Mouse (Mus musculus) embryonic facial prominence, embryonic 14.5 days (tissue): ENCODE measurements around the gene Rp9. TPM values are rescaled to one million over a fixed set of nuclear protein-coding genes. Genes with fewer than 3 reads are reported as not detected.
"Not testable (repeated sequence)": the region's sequence is repeated elsewhere in the genome, so short reads cannot be mapped to it uniquely, and the experiment has no call there.

Experiments used
- ATAC-seq: fragments of 200-750 bp; cut with Nextera tagmentation; 2 replicates; pipeline ENCODE4 v1.8.0; 2017; ENCODE audit warnings: low read depth, moderate number of reproducible peaks, moderate TSS enrichment
- DNase-seq: peaks from one replicate; pipeline ENCODE4 v3.0.0-alpha.2; 2015; ENCODE audit warnings: low spot score
- H3K27ac ChIP-seq: fragments of 300-500 bp; sonication (generic); replicated peaks from 2 replicates; pipeline ENCODE4 v1.5.1; 2014; ENCODE audit warnings: low read depth, mild to moderate bottlenecking, low read length, moderate library complexity
- H3K27me3 ChIP-seq: fragments of 300-500 bp; sonication (generic); replicated peaks from 2 replicates; pipeline ENCODE4 v1.6.1; 2014; ENCODE audit warnings: low read length; ENCODE audit not compliant: control insufficient read depth, insufficient read depth
- H3K36me3 ChIP-seq: fragments of 300-500 bp; sonication (generic); 2 replicates; pipeline ENCODE4 v1.6.1; 2014; ENCODE audit warnings: low read length, mixed read lengths; ENCODE audit not compliant: control insufficient read depth, insufficient read depth
- H3K4me1 ChIP-seq: fragments of 300-500 bp; sonication (generic); 2 replicates; pipeline ENCODE4 v1.6.1; 2014; ENCODE audit warnings: antibody characterized with exemption, low read length; ENCODE audit not compliant: control insufficient read depth, insufficient read depth
- H3K4me2 ChIP-seq: fragments of 300-500 bp; sonication (generic); 2 replicates; pipeline ENCODE4 v1.6.1; 2014; ENCODE audit warnings: low read depth, mild to moderate bottlenecking, low read length, moderate library complexity, mixed read lengths
- H3K4me3 ChIP-seq: fragments of 300-500 bp; sonication (generic); 2 replicates; pipeline ENCODE4 v1.5.1; 2014; ENCODE audit warnings: low read depth, mild to moderate bottlenecking, low read length
- H3K9ac ChIP-seq: fragments of 300-500 bp; sonication (generic); 2 replicates; pipeline ENCODE4 v1.6.1; 2014; ENCODE audit warnings: low read depth, mild to moderate bottlenecking, low read length, moderate library complexity, mixed read lengths
- H3K9me3 ChIP-seq: fragments of 300-500 bp; sonication (generic); 2 replicates; pipeline ENCODE4 v1.6.1; 2016; ENCODE audit warnings: low read length; ENCODE audit not compliant: control insufficient read depth
- WGBS: fragments of 180-500 bp; shearing (Covaris S2); extraction: QIAGEN DNeasy Blood & Tissue Kit; methylation state at CpG from one replicate; pipeline ENCODE4 v1.1.7; 2014; 5-methylcytosine and 5-hydroxymethylcytosine counted together
- polyA plus RNA-seq: library from polyadenylated mRNA; unstranded; fragments of >200 nt; fragmentation: Nextera tagmentation; extraction: Ambion mirVana; gene quantifications from 2 replicates; pipeline ENCODE4 v1.2.1, GENCODE M21; 2014

Rp9 gene
- polyA plus RNA-seq, 1 experiment from 2014 or later: 61.5 TPM

DNA sequence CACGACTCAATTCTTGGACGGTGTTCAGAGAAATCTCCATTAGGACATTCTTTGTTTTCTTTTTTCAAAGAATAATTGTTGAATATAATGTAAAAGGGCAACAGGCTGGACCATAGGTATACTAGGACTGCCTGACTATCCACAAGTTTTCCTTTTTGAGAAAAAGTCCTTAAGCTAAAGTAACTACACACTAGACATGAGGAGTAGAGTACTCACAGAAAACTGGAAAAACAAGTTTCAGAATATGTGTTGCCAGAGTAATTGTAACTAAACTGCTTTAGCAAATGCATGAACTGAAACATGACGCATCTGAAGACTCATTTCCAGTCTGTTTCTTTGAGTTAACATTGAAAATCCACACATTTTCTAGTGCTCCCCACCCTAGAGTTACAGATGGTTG lies 64.1 kb downstream of the Rp9 start:
- H3K9ac ChIP-seq: no peak overlapping the region
- no peaks in the 10 kb centered on the region for H3K4me1 ChIP-seq
- no peak overlapping the region for H3K4me3 ChIP-seq
- H3K36me3 ChIP-seq: no peaks in the 10 kb centered on the region
- ATAC-seq (no peak; the same call in 1 of the 2 replicates), DNase-seq (peak; percentile 75)
- H3K27me3 ChIP-seq: no peaks in the 10 kb centered on the region
- no peak overlapping the region; the same call in 1 of the 2 replicates for H3K27ac ChIP-seq
- no peaks in the 10 kb centered on the region for H3K9me3 ChIP-seq
- H3K4me2 ChIP-seq: no peak overlapping the region
- 74% methylated on average over 3 of the region's 3 CpGs for WGBS

DNA sequence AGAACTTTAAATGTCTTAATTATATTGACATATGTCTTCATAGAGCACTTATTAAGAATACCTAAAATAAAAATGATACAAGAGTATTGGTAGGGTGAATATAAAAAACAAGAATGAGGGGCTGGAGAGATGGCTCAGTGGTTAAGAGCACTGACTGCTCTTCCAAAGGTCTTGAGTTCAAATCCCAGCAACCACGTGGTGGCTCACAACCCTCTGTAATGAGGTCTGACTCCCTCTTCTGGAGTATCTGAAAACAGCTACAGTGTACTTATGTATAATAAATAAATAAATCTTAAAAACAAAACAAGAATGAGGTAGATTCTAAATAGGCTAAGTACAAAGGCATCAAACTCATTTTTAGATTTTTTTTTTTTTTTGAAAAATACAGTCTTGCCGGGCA lies 66.0 kb downstream of the Rp9 start:
- H3K4me1 ChIP-seq, H3K9me3 ChIP-seq, H3K36me3 ChIP-seq, H3K9ac ChIP-seq, ATAC-seq, H3K4me2 ChIP-seq, DNase-seq, H3K27me3 ChIP-seq, H3K4me3 ChIP-seq, H3K27ac ChIP-seq: not testable (repeated sequence)
- 70% methylated on average over 2 of the region's 2 CpGs for WGBS

DNA sequence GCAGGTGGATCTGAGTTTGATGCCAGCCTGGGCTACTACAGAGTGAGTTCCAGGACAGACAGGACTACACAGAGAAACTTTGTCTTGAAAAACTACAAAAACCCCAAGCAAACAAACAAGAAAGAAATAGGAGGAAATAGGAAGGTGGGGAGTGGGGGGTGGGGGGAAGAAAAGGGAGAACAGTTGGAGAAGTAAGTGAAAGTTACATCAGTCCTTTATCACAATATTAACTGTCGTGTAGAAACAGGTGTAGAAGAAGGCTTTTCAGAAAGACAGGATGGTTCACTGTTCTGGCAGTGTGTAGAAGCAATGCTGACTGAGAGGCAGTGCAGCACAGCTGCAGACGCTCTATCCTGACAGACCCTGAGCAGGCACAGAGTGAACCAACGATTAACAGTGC lies 66.6 kb downstream of the Rp9 start:
- Histone ChIP-seq H3K4me3 (no peak overlapping the region), H3K4me2 (no peak overlapping the region), H3K27me3 (no peaks in the 10 kb centered on the region), H3K4me1 (no peaks in the 10 kb centered on the region), H3K36me3 (no peaks in the 10 kb centered on the region), H3K27ac (no peak overlapping the region), H3K9ac (no peak overlapping the region), H3K9me3 (no peaks in the 10 kb centered on the region)
- 81% methylated on average over 3 of the region's 3 CpGs for WGBS
- DNase-seq (no peak), ATAC-seq (no peak)

DNA sequence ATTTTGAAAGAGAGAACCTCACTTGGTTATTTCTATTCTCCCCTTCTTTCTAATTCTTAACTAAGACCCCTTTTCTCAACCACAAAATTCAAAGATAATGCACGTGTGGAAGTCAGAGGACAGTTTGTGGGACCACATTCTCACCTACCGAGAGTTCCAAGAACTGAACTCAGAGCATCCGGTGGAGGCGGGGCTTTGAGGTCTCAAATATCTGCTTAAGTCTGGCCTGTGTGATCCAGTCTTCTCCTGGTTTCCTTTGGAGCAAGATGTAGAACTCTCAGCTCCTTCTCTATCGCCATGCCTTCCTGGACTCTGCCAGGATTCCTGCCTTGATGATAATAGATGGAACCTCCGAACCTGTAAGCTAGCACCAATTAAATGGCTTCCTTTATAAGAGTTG lies 67.5 kb downstream of the Rp9 start:
- H3K9ac ChIP-seq: no peak overlapping the region
- H3K27ac ChIP-seq: no peak overlapping the region
- DNase-seq: no peak
- H3K36me3 ChIP-seq: no peaks in the 10 kb centered on the region
- no peaks in the 10 kb centered on the region for H3K4me1 ChIP-seq
- H3K4me2 ChIP-seq: no peak overlapping the region
- 83% methylated on average over 6 of the region's 6 CpGs for WGBS
- no peaks in the 10 kb centered on the region for H3K9me3 ChIP-seq
- H3K27me3 ChIP-seq: no peaks in the 10 kb centered on the region
- H3K4me3 ChIP-seq: no peak overlapping the region
- ATAC-seq: no peak

DNA sequence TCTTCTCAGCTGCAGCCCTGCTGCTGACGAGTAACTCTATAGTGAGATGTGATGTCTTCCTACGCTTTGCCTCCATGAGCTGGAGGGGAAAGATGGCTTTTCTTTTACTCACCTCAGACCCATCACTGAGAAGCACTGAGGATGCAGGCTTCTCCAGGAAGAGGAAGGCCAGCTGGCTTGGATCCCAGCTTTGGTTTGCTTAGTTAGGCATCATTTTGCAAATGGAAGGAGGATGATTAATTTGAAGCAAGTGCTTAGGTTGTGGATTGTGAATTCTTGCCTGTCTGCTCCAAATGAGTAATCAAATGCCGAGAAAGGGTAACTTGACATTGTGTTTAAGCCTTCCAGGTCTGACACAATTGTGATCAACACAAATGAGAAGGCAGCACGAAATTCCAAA lies 70.5 kb downstream of the Rp9 start:
- no peak for DNase-seq
- Histone ChIP-seq H3K4me3 (no peak overlapping the region), H3K36me3 (no peaks in the 10 kb centered on the region), H3K9ac (no peak overlapping the region), H3K9me3 (no peaks in the 10 kb centered on the region), H3K4me1 (no peaks in the 10 kb centered on the region), H3K4me2 (no peak overlapping the region), H3K27me3 (no peaks in the 10 kb centered on the region), H3K27ac (no peak overlapping the region)
- no peak for ATAC-seq
- 76% methylated on average over 4 of the region's 4 CpGs for WGBS

DNA sequence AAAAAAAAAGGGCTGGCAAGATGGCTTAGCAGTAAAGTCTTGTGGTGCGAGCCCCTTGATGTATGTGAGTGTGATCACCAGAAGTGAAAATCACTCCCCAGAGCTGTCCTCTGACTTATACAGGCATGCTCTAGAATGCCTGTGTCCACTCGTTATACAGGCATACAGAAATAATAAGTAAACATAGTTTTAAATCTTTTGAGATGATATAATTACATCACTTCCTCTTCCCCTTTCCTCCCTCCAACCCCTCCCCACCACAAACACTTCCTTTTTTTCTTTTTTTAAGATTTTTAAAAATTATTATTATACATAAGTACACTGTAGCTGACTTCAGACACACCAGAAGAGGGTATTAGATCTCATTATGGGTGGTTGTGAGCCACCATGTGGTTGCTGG lies 74.8 kb downstream of the Rp9 start:
- 89% methylated on average over 2 of the region's 2 CpGs for WGBS

DNA sequence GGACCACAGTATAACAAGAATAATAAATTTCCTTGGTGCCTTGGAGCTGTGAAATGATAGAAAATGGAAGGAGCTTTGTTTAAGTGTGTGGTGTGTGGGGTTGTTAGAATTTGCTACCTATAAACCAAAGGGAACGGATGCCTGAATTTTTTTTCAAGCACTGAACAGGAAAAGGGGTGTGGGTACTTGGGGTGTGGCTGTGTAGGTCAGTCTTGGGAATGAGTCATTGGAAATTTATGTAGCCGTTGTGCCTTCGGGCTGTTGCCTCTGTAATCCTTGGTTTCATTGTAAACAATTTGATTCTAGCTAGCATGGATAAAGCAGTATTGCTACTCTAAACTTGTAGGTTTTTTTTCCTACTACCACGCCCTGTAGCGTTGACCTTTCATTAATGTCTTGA lies 79.2 kb downstream of the Rp9 start:
- Histone ChIP-seq H3K27me3 (no peaks in the 10 kb centered on the region), H3K4me3 (no peak overlapping the region), H3K9me3 (no peaks in the 10 kb centered on the region), H3K4me2 (no peak overlapping the region), H3K4me1 (peaks cover 14% of the 10 kb centered on the region; the same call in 1 of the 2 replicates), H3K9ac (no peak overlapping the region), H3K27ac (no peak overlapping the region), H3K36me3 (no peaks in the 10 kb centered on the region)
- 88% methylated on average over 5 of the region's 5 CpGs for WGBS
- no peak for ATAC-seq
- no peak for DNase-seq

More for the DNA sequence above, 74.8 kb downstream of the Rp9 start:
- Histone ChIP-seq H3K4me1 (peaks cover 3% of the 10 kb centered on the region; the same call in 1 of the 2 replicates), H3K9ac (no peak overlapping the region), H3K4me3 (no peak overlapping the region), H3K27me3 (no peaks in the 10 kb centered on the region), H3K4me2 (no peak overlapping the region), H3K36me3 (no peaks in the 10 kb centered on the region), H3K27ac (no peak overlapping the region), H3K9me3 (no peaks in the 10 kb centered on the region)
- no peak for DNase-seq
- no peak for ATAC-seq

DNA sequence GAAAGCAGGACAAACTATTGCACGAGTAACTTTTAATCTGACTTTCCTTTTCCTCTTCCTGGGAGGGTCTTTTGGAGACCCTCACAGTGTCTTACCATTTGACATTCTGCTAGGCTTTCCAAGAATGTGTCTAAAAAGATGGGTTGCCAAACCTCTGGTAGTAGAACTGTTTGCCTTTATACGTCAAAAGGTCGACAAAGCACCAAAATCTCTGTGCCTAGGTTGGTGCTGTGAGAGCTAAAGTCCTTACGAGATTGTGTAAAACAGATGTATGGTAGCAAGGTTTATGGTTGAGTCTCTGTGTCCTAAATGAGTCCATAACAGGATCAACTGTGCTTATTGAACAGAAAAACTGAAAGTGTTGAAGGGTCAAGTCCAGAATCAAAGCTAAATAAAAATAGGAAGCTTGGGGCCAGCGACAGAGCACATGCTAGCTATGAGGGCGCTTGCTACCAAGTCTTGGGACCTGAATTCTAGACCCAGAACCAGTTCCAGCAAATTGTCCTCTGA lies 79.8 kb downstream of the Rp9 start:
- H3K27ac ChIP-seq: peak overlapping the region; percentile 89
- peak overlapping the region; percentile 94 for H3K4me3 ChIP-seq
- WGBS: 70% methylated on average over 6 of the region's 6 CpGs
- peaks cover 14% of the 10 kb centered on the region; the same call in 1 of the 2 replicates for H3K4me1 ChIP-seq
- no peaks in the 10 kb centered on the region for H3K9me3 ChIP-seq
- ATAC-seq (no peak), DNase-seq (no peak)
- H3K4me2 ChIP-seq: peak overlapping the region; percentile 79
- H3K36me3 ChIP-seq: no peaks in the 10 kb centered on the region
- peak overlapping the region; percentile 88 for H3K9ac ChIP-seq
- no peaks in the 10 kb centered on the region for H3K27me3 ChIP-seq

DNA sequence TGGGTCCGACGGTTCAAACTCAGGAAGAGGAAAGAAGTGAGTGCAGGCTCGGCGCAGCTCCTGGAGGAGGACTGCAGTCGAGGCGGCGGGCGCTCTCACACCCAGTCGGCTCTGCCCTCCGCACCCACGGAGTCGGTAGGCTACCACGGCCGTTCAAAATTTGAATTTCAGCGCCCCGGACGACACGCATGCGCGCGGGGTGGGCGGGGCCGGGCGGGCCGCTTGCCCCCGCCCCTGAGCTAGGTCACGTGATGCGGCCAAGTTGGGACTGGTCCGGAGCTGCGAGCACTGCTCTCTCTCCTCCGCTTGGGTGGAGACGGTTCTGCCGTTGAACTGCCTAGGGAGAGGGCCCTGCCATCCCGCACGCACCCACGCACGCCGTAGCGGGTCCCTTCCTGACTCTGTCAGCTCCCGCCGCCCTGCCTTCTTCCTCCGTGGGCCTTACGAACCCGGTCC lies 80.5 kb downstream of the Rp9 start, which contains the start of gene Anln:
Anln (minus strand) TSS at position 168 of the 456 bp plus-strand sequence.
- peaks cover 14% of the 10 kb centered on the region; the same call in 1 of the 2 replicates for H3K4me1 ChIP-seq
- WGBS: 2% methylated on average over 11 of the region's 44 CpGs
- H3K36me3 ChIP-seq: no peaks in the 10 kb centered on the region
- H3K27ac ChIP-seq: peak within 1 kb of the TSS; percentile 89
- ATAC-seq (peak; percentile 98), DNase-seq (peak; percentile 96)
- H3K9ac ChIP-seq: peak within 1 kb of the TSS; percentile 88
- no peaks in the 10 kb centered on the region for H3K9me3 ChIP-seq
- H3K4me2 ChIP-seq: peak within 1 kb of the TSS; percentile 79
- H3K27me3 ChIP-seq: no peaks in the 10 kb centered on the region
- peak within 1 kb of the TSS; percentile 94 for H3K4me3 ChIP-seq
